Mouse (Mus musculus): ENCODE measurements around the gene Zswim3.

The Zswim3 gene

DNA sequence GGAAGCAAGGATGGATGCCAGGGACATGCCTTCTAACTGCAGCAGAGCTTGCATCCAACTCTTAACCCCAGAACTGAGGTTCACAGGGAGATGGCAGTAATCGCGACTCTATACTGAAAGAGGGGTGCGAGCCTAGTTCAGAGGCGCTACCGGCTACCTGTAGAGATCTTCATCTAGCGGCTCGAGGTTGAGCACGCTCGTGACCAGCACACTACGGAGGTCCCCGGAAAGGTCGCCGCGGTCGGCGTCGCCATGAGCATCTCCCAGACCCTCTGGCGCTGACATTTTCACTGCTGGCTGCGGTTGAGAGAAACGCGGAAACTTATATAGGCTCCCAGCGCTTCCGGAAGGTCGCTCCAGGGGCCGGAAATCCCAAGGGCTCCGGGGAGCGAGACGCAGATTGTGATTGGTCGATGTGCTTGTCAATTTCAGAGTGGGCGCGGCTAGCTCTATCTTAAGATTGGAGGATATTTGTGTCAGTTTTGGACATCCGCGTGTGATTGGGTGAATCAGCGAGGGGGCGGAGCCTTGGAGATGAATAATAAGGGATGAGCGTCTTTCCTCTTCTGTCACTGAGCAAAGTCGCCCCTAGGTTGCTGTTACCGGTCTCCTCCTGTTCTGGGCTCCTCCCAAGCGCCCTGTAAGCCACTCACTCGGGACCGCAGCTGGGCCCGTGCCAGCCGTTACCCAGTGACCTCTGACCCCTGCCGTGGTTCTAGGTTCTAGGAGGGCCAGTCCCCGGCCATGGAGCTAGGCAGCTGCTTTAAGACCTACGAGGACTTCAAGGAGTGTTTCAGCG is at the start of gene Zswim3, which contains the start of gene Acot8:
Gene Zswim3, plus strand, starts transcription at position 566 of the 799 bp plus-strand sequence.
Gene Acot8, minus strand, starts transcription at position 350 of the 799 bp plus-strand sequence.
- DNase-seq, result peak; percentile 99

DNA sequence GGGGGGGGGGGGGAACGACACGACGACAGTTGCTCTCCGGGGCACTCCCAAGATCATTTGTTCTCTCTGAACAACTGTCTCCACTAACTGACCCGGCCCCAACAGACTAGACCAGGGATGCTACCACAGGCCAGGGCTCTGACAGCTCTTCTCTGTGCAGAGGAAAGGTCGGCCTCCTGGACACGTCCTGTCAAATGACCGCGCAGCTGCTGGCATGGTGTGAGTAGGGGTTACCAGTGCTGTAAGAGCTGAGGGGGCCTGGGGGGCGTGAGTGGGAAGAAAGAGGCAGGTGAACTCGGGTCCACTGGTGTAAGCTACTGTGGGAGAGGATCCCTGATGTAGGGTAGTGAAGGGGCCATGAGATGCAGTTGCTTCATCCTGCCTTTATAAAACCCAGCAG is 47.1 kb upstream of the Zswim3 start:
- no peak for DNase-seq

DNA sequence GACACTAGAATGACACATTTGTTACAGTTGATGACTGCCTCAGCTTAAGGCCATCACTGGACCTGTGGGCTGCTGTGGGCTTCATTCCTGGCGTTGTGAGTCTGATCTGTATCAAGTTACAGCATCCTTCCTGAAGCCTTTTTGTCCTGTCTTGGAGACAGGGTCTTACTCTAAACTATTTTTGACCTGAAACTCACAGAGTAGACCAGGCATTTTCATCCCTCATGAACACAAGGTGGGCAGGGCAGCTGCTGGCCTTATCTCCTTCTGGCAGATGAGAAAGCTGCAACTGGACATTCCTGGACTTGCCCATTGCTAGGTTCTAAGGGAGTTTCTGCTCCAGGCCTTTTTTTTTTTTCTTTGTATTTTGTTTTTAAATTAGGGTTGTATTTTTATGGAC is 46.2 kb upstream of the Zswim3 start:
- DNase-seq, result no peak

DNA sequence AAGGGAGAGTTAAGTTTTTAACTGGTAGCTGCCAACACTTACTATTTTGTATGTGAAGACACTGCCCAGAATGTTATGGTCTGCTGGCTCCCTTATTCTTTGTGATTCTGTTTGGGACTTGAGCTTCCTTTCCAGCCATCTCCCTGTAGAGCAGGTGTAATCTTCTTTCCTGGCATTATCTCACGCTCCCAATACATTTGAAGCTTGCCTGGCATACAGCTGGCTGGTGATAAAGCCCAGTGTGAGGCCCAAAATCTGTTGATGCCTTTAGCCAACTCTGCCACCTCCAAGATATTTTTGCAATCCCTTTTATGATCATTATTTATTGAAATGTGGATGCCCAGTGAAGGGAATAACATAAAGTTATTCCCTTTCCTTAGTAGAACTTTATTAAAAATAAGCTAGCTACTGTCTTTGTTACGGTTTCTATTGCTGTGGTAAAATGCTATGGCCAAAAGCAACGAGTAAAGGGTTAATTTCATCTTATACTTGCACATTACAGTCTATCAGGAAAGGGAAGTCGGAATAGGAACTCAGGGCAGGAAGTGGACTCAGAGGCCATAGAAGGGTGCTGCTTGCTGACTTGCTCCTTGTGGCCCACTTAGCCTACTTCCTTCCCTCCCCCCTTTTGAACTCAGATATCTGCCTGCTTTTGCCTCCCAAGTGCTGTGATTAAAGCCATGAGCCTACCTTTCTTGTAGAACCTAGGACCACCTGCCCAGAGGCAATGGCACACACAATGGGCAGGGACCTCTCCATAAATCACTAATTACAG is 44.7 kb upstream of the Zswim3 start:
- DNase-seq, result no peak

DNA sequence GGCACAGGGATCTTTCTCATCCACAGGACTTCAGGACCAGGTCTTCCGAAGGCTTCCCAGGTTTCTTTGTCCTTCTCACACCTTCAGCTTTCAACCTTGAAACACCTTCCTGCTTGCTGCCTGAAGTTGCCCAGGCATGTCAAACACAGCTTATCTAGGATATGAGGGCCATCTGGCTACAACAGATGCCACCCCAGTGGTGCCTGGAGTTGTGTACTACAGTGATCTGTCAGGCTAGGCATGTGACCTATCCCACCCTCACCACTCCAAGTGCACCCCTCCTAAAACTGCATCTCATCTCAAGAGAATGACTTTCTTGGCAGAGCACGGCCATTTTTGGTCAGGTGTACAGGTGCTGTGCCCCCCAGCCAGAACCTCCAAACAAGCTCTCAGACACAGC is 43.4 kb upstream of the Zswim3 start:
- no peak for DNase-seq

DNA sequence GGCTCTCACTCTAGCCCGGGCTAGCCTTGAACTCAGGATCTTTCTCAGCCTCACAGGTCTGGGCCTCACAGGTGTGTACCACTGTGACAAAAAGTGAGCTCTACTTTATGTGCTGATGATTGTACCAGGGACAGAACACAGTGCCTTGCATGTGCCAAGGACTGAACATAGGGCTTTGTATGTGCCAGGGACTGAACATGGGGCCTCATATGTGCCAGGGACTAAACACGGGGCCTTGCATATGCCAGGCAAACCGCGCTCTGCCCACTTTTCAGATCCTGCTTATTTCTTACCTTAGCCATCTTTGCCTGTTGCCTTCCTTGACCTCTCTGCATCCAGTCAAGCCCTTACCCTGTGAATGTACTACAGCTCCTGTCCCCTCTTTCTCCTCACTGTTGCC is 42.9 kb upstream of the Zswim3 start:
- no peak for DNase-seq

DNA sequence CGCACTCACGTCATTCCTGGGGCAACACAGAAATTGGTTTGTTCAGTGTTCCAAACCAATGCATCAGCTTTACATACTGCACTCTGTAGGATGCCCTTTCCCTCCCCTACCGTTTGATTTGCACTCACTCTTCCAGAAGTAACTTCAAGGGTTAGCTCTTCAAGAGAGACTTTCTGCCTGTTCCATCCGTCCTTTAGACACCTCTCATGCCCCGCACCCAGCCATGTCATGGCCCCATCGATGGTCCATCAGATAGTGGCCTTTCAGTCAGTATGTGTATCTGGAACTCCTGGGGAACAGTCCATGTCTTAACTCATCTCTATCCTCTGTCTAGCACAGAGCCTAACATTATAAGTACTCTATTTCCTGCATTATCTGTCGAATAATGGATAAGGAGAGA is 42.3 kb upstream of the Zswim3 start:
- no peak for DNase-seq

DNA sequence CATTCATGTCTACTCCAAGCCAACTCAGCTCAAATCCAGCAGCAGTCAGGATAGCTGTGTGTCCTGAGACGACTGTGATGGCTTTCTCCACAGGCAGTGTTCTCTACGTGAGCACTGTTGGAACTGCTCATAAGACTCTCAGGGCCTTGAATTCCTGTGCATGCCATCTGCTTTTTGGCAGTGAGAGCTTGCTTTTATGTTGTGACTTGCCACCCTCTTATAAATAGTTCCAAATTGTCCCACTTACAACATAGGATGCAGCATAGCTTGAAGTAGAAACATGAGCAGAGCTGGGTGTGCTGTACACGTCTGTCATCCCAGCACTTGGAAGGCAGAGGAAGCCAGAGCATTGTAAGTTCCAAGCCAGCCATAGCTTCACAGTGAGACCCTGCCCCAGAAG is 39.1 kb upstream of the Zswim3 start:
- no peak for DNase-seq

DNA sequence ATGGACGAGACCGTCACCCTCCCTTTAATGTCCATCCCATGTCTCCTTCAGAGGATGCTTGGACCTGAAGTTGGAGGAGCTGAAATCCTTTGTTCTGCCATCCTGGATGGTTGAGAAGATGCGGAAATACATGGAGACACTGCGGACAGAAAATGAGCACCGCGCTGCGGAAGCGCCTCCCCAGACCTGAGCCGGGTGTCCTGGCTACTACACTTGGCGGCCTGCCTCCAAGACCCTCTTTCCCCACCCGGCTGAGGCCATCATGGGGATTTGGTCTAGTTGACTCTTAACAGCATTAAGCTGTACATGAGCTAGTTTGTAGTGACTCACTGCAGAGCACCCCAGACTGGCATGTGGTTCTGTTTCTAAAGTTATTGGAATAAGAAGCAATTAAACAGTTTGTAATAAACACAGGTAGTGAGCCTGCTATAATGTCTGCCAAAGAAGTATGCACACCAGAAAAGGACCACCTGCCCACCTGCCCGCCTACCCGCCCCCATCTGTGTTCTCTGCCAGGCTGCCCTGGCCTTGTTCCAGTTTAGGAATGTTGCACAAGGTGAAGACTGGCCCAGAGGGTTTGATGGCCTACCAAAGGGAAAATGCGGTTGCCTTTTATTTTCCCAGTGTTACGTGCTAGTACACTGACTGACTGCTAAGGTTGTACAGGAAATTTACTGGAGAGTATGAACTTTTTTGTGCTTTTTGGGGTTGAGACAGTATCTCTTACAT is 36.9 kb upstream of the Zswim3 start:
- DNase-seq, result no peak

DNA sequence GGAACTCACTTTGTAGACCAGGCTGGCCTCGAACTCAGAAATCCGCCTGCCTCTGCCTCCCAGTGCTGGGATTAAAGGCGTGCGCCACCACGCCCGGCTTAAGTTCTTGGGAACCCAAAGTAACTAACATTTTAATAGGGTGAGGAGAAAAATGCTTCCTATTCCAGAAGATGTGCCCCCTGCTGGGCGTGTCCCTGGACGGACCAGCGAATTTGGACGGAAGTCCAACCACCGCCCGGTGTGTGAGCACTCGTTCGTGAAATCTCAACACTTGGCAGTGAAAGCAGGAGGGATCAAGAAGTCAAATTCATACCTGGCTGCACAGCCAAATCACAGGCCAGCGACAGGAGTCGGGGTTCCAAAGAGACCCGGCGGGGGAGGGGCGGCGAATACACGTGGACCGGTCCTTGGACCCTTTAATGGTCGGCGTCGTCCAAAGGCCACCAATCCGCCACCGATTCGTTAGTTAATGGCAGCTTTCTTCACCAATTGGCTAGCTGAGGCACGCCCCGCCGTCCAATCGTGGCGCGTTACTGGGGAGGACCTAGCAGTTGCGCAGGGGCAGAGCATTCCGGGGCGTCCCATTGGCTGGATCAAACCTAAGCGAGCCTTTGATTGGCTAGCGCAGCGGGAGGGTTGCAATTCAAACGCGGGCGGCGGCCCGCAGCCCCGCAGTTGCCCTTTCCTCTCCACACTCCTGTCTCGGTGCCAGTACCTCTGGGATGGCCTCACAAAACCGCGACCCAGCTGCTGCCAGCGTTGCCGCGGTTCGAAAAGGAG is 35.5 kb upstream of the Zswim3 start, which contains the start of gene Ube2c:
Gene Ube2c, plus strand, starts transcription at position 641 of the 780 bp plus-strand sequence.
- DNase-seq, result peak; percentile 97

DNA sequence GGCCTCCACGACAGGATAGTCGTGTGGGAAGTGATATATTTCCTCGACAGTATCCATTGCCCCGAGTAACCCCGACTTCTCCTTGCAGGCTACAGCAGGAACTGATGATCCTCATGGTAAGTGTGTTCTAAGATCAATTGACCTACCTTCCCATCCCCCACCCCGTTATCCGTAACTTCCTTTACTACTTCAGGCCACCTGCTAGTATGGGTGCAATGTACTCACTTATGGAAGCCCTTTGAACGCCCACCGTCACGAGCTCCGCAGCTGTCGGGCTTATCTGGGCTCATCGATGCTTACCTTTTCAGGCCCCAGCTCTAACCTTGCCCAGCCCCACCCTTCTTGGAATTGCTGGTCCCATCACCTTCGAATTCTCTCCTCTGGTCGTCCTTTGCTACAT is 34.6 kb upstream of the Zswim3 start:
- peak; percentile 42 for DNase-seq

DNA sequence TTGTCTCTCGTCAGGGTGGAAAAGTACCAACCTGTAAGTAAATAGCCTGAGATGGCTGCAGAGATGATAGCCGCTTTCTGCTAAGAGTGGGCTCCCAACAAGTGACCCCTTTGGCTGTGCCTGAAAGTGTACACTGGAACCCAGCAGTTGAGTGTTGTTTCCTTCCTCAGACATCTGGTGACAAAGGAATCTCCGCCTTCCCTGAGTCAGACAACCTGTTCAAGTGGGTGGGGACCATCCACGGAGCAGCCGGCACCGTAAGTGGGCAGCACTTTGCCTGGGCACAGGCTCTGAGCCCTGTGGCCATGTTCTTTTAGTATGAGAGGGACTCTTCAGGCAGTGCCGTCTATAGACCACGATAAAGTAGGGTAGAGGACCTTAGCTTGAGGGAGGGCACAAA is 33.8 kb upstream of the Zswim3 start:
- no peak for DNase-seq

DNA sequence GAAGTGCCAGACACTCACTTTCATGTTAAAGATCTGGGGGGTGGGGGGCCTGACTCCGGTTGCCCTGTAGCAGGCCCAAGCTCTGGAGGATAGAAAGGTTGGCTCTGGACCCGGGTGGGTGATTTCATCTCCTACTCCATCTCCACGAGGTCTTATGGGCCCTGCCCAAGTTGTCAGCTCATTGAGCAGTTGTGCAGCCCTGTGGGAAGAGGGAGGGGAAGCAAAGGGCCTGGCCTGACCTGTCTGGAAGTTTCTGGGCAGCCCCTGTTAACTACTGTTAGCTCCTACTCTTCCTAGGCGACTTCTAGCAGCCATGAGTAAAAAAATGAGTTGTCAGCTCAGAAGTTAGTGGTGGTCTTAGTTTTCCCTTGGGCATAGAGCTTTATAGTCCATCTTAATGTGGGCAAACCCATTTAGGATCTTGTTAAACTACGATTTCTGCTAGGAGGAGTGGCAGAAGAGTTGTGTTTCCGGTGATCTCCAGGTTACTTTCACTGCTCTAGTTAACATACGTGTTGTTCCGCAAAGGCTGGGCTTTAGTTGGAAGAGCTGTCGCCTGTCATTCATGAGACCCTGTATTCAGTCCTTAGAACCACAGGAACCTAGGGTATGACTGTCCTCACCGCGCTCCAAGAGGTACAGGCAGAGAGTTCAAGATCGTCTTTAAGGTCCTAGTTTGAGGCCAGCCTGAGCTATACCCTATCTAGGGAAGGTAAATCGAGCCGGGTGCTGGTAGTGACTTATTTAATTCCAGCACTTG is 31.5 kb upstream of the Zswim3 start:
- no peak for DNase-seq

DNA sequence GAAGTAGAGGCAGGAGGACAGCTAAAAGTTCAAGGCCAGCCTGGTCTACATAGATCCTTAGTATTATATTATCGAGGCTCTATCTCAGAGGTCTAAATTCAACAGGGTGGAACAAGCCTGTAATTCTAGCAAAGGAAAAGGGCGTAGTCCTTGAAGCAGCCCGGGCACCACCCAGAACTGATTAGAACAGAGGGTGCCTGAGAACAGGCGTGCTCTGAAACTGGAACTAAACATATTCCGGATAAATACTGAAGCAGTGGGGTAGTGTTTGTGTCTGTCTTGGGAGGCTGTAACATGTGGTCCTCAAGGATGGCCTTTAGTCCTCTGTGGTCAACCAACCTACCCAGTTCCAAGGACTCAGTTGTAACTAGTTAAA is 30.9 kb upstream of the Zswim3 start:
- DNase-seq, result no peak

DNA sequence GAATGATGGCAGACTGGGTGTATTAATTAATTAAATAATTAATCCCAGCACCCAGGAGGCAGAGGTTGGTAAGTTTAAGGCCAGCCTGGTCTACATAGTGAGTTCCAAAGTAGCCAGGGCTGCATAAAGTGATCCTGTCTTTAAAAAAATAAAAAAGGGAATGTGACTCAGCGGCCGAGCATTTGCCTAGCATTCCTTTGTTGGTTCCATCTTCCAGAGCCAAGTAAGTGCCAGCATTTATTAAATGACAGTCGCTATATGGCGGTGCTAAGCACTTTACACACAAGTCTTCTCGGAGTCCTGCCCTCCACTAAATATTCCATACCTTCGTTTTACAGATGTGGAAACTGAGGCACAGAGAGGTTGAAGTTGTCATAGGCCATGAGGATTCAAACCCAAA is 28.8 kb upstream of the Zswim3 start:
- DNase-seq, result no peak

DNA sequence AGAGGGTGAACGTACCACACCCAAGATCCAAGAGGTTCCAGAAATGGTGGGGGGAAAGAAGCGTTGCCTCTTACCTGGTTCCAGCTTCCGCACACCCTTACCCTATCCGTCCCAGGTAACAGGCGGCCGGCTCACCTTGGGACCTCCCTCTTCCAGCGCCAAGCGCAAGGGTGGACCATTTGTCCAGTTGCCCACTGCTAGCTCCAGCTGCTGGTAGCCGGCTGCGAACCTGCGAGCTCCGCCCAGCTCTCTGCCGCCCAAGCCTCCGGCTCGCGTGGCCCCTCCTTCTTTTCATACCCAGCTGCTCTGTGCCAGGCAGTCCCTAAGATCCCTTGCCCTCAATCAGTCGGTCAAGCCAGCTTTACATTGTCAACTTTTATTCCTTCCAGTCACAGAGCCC is 28.1 kb upstream of the Zswim3 start:
- DNase-seq, result no peak

DNA sequence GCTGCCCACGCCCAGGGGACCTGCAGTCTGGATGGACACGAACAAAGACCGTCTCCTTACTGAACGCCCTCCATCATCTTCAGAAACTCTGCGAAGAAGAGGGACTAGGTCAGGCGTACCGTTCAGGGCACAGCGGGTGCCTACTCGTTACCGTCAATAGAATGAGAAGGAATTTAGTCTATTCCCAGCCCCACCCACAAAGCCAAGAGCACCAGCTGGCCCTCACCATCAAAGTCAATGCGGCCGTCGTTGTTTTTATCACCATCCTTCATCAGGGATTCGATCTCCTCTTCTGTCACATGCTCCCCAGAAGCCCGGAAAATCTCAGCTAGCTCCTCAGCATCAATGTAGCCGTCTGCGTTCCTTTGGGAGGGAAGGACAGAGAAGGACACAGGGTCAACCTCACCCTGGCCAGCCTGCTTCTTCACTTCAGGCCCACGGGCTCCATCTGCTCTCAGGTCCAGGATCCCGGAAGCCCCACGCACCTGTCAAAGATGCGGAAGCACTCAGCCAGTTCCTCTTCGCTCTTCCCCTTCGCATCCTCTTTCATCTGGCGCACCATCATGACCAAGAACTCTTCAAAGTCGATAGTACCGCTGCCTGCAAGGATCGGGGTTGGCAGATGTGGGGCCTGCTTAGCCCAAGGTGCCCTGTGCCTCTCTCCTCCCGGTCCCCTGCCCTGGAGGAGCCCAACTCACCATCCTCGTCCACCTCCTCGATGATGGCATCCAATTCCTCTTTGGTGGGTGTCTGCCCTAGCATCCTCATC is 27.5 kb upstream of the Zswim3 start:
- no peak for DNase-seq

DNA sequence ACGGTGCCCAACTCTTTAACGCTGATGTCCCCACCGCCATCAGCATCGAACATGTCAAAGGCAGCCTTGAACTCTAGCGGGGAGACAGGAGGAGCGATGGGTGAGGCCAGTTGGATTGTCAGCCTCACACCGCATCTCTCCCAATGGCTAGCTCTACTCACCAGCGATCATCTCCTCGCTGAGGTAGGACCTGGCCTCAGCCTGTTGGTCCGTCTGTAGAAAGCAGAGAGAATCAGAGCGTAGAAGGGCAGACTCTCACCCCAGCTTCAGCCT is 26.9 kb upstream of the Zswim3 start:
- DNase-seq, result no peak

DNA sequence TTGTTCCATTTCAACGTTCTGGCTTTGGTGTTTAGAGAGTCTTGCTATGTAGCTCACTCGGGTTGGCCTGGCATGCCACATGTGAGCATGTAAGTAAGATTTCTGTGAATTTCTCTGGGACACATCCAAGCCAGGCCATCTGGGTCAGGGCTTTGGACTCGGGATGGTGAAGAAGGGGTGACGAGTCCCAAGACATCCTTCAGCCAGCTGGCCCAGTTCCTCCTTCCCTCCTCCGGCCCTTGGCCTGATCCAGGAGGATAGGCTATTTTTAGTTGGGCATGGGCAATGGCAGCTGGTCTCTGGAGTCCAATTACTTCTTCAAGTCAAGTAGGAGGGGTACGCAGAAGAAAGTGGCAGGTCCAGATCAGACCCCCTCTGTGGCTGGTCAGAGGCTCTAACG is 26.1 kb upstream of the Zswim3 start:
- no peak for DNase-seq

DNA sequence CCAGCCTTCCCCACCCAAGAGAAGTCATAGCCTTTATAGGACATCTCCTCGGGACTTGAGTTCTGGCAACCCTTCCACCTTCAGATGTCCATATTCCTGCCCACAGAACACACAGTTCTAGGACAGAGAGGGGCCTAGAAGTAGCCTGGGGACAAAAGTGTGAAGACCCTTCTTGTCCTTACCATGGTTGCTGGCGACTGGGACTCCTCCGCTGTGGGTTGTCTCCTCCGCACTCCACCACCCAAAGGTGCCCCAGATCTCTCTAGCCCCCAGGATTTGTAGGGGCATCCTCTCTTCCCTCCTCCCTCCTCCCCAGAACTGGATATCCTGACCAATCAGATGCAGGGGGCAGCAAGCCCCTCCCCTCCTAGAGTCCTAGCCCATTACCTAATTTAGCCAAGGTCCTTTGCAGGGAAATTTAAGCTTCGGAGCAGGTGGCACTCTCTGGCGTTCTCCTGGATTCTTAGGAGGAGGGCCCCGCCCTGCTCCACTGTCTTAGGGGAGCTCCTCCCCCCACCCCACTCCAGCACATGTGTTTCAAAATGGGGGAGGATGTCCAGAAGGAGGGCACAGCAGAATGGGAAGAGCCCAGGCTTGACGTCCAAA is 25.3 kb upstream of the Zswim3 start, which contains the start of gene Tnnc2:
Gene Tnnc2, minus strand, starts transcription at position 487 of the 606 bp plus-strand sequence.
- DNase-seq, result no peak

DNA sequence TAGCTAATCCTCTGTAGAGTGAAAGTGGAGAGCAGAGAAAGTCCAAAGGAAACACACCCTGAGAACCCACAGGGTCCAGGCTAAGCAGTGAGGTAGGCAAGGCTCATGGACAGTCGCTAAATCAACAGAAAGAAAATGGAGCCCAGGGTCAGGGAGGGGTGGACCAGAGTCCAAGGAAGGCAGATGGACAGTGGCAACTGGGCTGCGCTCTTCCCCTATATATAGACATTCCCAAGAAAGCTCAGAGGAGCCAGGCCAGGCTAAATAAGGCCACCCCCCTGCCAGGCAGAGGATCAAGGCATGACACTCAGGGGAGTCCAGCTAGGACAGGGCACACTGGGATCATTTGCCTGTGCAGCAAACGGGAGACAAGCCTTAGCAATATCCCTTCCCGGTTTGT is 23.0 kb upstream of the Zswim3 start:
- no peak for DNase-seq

All from thymus, postnatal 14 days (tissue).